ENCODE assay signal across 8 mouse cellular contexts in genomic region chr17:42943272-42943696, GRCm38 (mm10).
DNase-seq lines count a peak whose midpoint lies in the region; ATAC-seq and TF ChIP-seq lines count a peak whose summit lies in the region.

No protein-coding gene starts in this region.

- no peak overlapping the region for H3K27ac ChIP-seq in embryonic facial prominence, embryonic 14.5 days (replicated peaks; ENCODE audit: low read depth, low read length)
- no peak overlapping the region for H3K27ac ChIP-seq in heart, embryonic 11.5 days (ENCODE audit: low read depth, low read length)
- no peak overlapping the region for H3K27ac ChIP-seq in kidney, embryonic 14.5 days (ENCODE audit: low read depth, low read length)
- no peak overlapping the region for H3K27ac ChIP-seq in limb, embryonic 13.5 days
- H3K27ac ChIP-seq in midbrain, embryonic 15.5 days, result no peak overlapping the region
- H3K27ac ChIP-seq in spleen, adult 2 months (ENCODE audit: insufficient read depth, low read length), result no peak overlapping the region

- H3K9me3 ChIP-seq in embryonic facial prominence, embryonic 14.5 days (ENCODE audit: control insufficient read depth, low read length), result no peaks in the 10 kb centered on the region
- no peaks in the 10 kb centered on the region for H3K9me3 ChIP-seq in heart, embryonic 11.5 days (replicated peaks; ENCODE audit: control insufficient read depth, low read length)
- 0 out of 2 replicates have a peak, but pooled peaks cover 3% of the 10 kb centered on the region for H3K9me3 ChIP-seq in kidney, embryonic 14.5 days (ENCODE audit: control insufficient read depth, low read length)
- H3K9me3 ChIP-seq in limb, embryonic 13.5 days, result no peaks in the 10 kb centered on the region
- no peaks in the 10 kb centered on the region for H3K9me3 ChIP-seq in midbrain, embryonic 15.5 days

- DNase-seq in 3T3-L1 (ENCODE audit: low read depth, low spot score), result peak; percentile 97
- peak; percentile 71 for DNase-seq in adrenal gland, postnatal 10 days
- peak; percentile 93 for DNase-seq in embryonic facial prominence, embryonic 14.5 days (ENCODE audit: low spot score)
- DNase-seq in spleen, adult 2 months (ENCODE audit: low read depth in 1 of 2, low spot score in 2 of 2), result peak; percentile 60 to 79

- H3K4me3 ChIP-seq in embryonic facial prominence, embryonic 14.5 days (ENCODE audit: low read depth, low read length), result no peak overlapping the region
- no peak overlapping the region for H3K4me3 ChIP-seq in heart, embryonic 11.5 days (ENCODE audit: low read depth, low read length)
- H3K4me3 ChIP-seq in kidney, embryonic 14.5 days (ENCODE audit: low read length), result no peak overlapping the region
- H3K4me3 ChIP-seq in limb, embryonic 13.5 days, result no peak overlapping the region
- H3K4me3 ChIP-seq in midbrain, embryonic 15.5 days, result peak overlapping the region; percentile 19; the same call in 1 of the 2 replicates
- H3K4me3 ChIP-seq in spleen, adult 2 months (ENCODE audit: extremely low read depth, insufficient read depth, insufficient read length), result no peak overlapping the region

- no peak overlapping the region for H3K9ac ChIP-seq in embryonic facial prominence, embryonic 14.5 days (ENCODE audit: low read depth, low read length)
- H3K9ac ChIP-seq in heart, embryonic 11.5 days (ENCODE audit: low read depth, low read length), result no peak overlapping the region
- no peak overlapping the region for H3K9ac ChIP-seq in kidney, embryonic 14.5 days (ENCODE audit: low read depth, low read length)
- H3K9ac ChIP-seq in limb, embryonic 13.5 days, result no peak overlapping the region
- no peak overlapping the region for H3K9ac ChIP-seq in midbrain, embryonic 15.5 days

- TF ChIP-seq POLR2A in spleen, adult 2 months (IDR thresholded peaks at IDR 0.05; ENCODE audit: low read depth, low read length), result no peak

- H3K27me3 ChIP-seq in embryonic facial prominence, embryonic 14.5 days (replicated peaks; ENCODE audit: control insufficient read depth, insufficient read depth, low read length), result no peaks in the 10 kb centered on the region
- no peaks in the 10 kb centered on the region for H3K27me3 ChIP-seq in heart, embryonic 11.5 days (ENCODE audit: control insufficient read depth, insufficient read depth, low read length)
- no peaks in the 10 kb centered on the region for H3K27me3 ChIP-seq in kidney, embryonic 14.5 days (ENCODE audit: control insufficient read depth, insufficient read depth, low read length)
- H3K27me3 ChIP-seq in limb, embryonic 13.5 days, result no peaks in the 10 kb centered on the region
- no peaks in the 10 kb centered on the region for H3K27me3 ChIP-seq in midbrain, embryonic 15.5 days (replicated peaks)
- H3K27me3 ChIP-seq in spleen, adult 2 months (ENCODE audit: control insufficient read depth, insufficient read depth, low read length), result no peaks in the 10 kb centered on the region

- no peaks in the 10 kb centered on the region for H3K4me1 ChIP-seq in embryonic facial prominence, embryonic 14.5 days (ENCODE audit: control insufficient read depth, insufficient read depth, low read length)
- no peaks in the 10 kb centered on the region for H3K4me1 ChIP-seq in heart, embryonic 11.5 days (ENCODE audit: control insufficient read depth, insufficient read depth, low read length)
- no peaks in the 10 kb centered on the region for H3K4me1 ChIP-seq in kidney, embryonic 14.5 days (ENCODE audit: control insufficient read depth, insufficient read depth, low read length)
- H3K4me1 ChIP-seq in limb, embryonic 13.5 days, result no peaks in the 10 kb centered on the region
- no peaks in the 10 kb centered on the region for H3K4me1 ChIP-seq in midbrain, embryonic 15.5 days
- peaks cover 6% of the 10 kb centered on the region; the same call in 1 of the 2 replicates for H3K4me1 ChIP-seq in spleen, adult 2 months (ENCODE audit: control insufficient read depth, insufficient read depth, insufficient read length)

- peak overlapping the region; percentile 31; the same call in 1 of the 2 replicates for H3K4me2 ChIP-seq in embryonic facial prominence, embryonic 14.5 days (ENCODE audit: low read depth, low read length)
- H3K4me2 ChIP-seq in heart, embryonic 11.5 days, result peak overlapping the region; percentile 41
- H3K4me2 ChIP-seq in kidney, embryonic 14.5 days (replicated peaks; ENCODE audit: low read depth, low read length), result no peak overlapping the region; the same call in 1 of the 2 replicates
- peak overlapping the region; percentile 46 for H3K4me2 ChIP-seq in limb, embryonic 13.5 days (replicated peaks)
- peak overlapping the region; percentile 40 for H3K4me2 ChIP-seq in midbrain, embryonic 15.5 days

- WGBS in embryonic facial prominence, embryonic 14.5 days, result 6% methylated on average over 9 of the region's 9 CpGs
- 12% methylated on average over 9 of the region's 9 CpGs for WGBS in heart, embryonic 11.5 days (ENCODE audit: insufficient replicate concordance)
- 6% methylated on average over 9 of the region's 9 CpGs for WGBS in kidney, embryonic 14.5 days
- WGBS in limb, embryonic 13.5 days, result 9% methylated on average over 9 of the region's 9 CpGs
- WGBS in midbrain, embryonic 15.5 days, result 12% methylated on average over 9 of the region's 9 CpGs
- WGBS in spleen, adult 2 months, result 3% methylated on average over 9 of the region's 9 CpGs

- H3K36me3 ChIP-seq in embryonic facial prominence, embryonic 14.5 days (ENCODE audit: control insufficient read depth, insufficient read depth, low read length), result no peaks in the 10 kb centered on the region
- H3K36me3 ChIP-seq in heart, embryonic 11.5 days (ENCODE audit: control insufficient read depth, insufficient read depth, low read length), result no peaks in the 10 kb centered on the region
- H3K36me3 ChIP-seq in kidney, embryonic 14.5 days (ENCODE audit: control insufficient read depth, insufficient read depth, low read length), result no peaks in the 10 kb centered on the region
- H3K36me3 ChIP-seq in limb, embryonic 13.5 days, result no peaks in the 10 kb centered on the region
- no peaks in the 10 kb centered on the region for H3K36me3 ChIP-seq in midbrain, embryonic 15.5 days (replicated peaks)
- no peaks in the 10 kb centered on the region for H3K36me3 ChIP-seq in spleen, adult 2 months (ENCODE audit: control insufficient read depth, insufficient read depth, low read length)

- TF ChIP-seq CTCF in spleen, adult 2 months (IDR thresholded peaks at IDR 0.05; ENCODE audit: extremely low read depth, insufficient read depth, insufficient read length, insufficient replicate concordance), result peak; percentile 18; the same call in 1 of the 2 replicates

- peak; percentile 68 for ATAC-seq in embryonic facial prominence, embryonic 14.5 days (ENCODE audit: low read depth)
- ATAC-seq in heart, embryonic 11.5 days (replicated peaks; ENCODE audit: insufficient number of reproducible peaks, low FRiP score, low TSS enrichment), result peak; percentile 49; the same call in 1 of the 2 replicates
- ATAC-seq in kidney, embryonic 14.5 days (ENCODE audit: low FRiP score, low TSS enrichment), result peak; percentile 78
- peak; percentile 64; the same call in 1 of the 2 replicates for ATAC-seq in limb, embryonic 13.5 days (ENCODE audit: low FRiP score, low read depth)
- ATAC-seq in midbrain, embryonic 15.5 days (replicated peaks), result peak; percentile 91
